Mouse (Mus musculus) heart, embryonic 13.5 days (tissue): ENCODE measurements around the gene Gm49380. TPM values are rescaled to one million over a fixed set of nuclear protein-coding genes. Genes with fewer than 3 reads are reported as not detected.

Experiments
- ATAC-seq: fragments of 200-750 bp; cut with Nextera tagmentation; 2 replicates; pipeline ENCODE4 v1.8.0; 2017; ENCODE audit warnings: moderate TSS enrichment; ENCODE audit not compliant: insufficient number of reproducible peaks, low FRiP score, low TSS enrichment; ENCODE audit errors: extremely low read depth
- H3K27ac ChIP-seq: fragments of 300-500 bp; sonication (generic); replicated peaks from 2 replicates; pipeline ENCODE4 v1.5.1; 2015; ENCODE audit warnings: moderate library complexity, mild to moderate bottlenecking, inconsistent platforms
- H3K27me3 ChIP-seq: fragments of 300-500 bp; sonication (generic); replicated peaks from 2 replicates; pipeline ENCODE4 v1.6.1; 2015; ENCODE audit warnings: mild to moderate bottlenecking, inconsistent platforms
- H3K36me3 ChIP-seq: fragments of 300-500 bp; sonication (generic); 2 replicates; pipeline ENCODE4 v1.6.1; 2015; ENCODE audit warnings: mild to moderate bottlenecking, inconsistent platforms
- H3K4me1 ChIP-seq: fragments of 300-500 bp; sonication (generic); 2 replicates; pipeline ENCODE4 v1.6.1; 2015; ENCODE audit warnings: inconsistent platforms
- H3K4me2 ChIP-seq: fragments of 300-500 bp; sonication (generic); 2 replicates; pipeline ENCODE4 v1.6.1; 2015; ENCODE audit warnings: inconsistent platforms, mild to moderate bottlenecking, moderate library complexity
- H3K4me3 ChIP-seq: fragments of 300-500 bp; sonication (generic); 2 replicates; pipeline ENCODE4 v1.5.1; 2015; ENCODE audit warnings: moderate library complexity, mild to moderate bottlenecking, inconsistent platforms
- H3K9ac ChIP-seq: fragments of 300-500 bp; sonication (generic); 2 replicates; pipeline ENCODE4 v1.6.1; 2015; ENCODE audit warnings: inconsistent platforms, mild to moderate bottlenecking, moderate library complexity
- H3K9me3 ChIP-seq: fragments of 300-500 bp; sonication (generic); 2 replicates; pipeline ENCODE4 v1.6.1; 2016; ENCODE audit warnings: inconsistent platforms
- WGBS: fragments of 180-500 bp; shearing (Covaris S2); methylation state at CpG from one replicate; pipeline ENCODE4 v1.1.7; 2015; ENCODE audit warnings: mixed read lengths; 5-methylcytosine and 5-hydroxymethylcytosine counted together
- polyA plus RNA-seq: library from polyadenylated mRNA; unstranded; fragments of >200 nt; fragmentation: Nextera tagmentation; extraction: Ambion mirVana; gene quantifications from 2 replicates; pipeline ENCODE4 v1.2.1, GENCODE M21; 2015

Gene Gm49380
- polyA plus RNA-seq, 1 experiment from 2014 or later = not detected

DNA sequence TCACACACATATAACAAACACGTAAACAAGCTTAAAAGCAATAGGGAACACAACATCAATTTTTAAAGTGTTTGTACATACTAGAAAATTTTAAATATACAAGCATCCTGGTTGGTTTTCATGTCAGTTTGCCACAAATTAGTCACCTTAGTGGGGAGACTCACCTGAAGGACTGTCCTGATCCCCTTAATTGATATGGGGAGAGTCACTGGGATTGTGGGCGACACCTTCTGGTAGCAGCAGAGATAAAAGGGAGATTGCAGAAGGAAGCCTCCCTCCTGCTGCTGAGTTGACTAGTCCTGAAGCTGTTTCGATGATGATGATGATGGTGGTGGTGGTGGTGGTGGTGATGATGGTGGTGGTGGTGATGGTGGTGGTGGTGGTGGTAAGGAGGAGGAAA lies 60.4 kb downstream of the Gm49380 start:
- no peak for ATAC-seq
- no peaks in the 10 kb centered on the region for H3K9me3 ChIP-seq
- H3K27me3 ChIP-seq = peaks cover 13% of the 10 kb centered on the region; the same call in 1 of the 2 replicates
- no peak overlapping the region for H3K4me2 ChIP-seq
- 56% methylated on average over 3 of the region's 3 CpGs for WGBS
- H3K4me1 ChIP-seq = peaks cover 8% of the 10 kb centered on the region; the same call in 1 of the 2 replicates
- no peak overlapping the region for H3K4me3 ChIP-seq
- H3K36me3 ChIP-seq = no peaks in the 10 kb centered on the region
- H3K9ac ChIP-seq = no peak overlapping the region
- H3K27ac ChIP-seq = no peak overlapping the region

GRCm38 (mm10) chr9:44049381-44050165 lies 63.7 kb downstream of the Gm49380 start:
- peaks cover 8% of the 10 kb centered on the region; the same call in 1 of the 2 replicates for H3K4me1 ChIP-seq
- no peak overlapping the region for H3K4me2 ChIP-seq
- H3K36me3 ChIP-seq = no peaks in the 10 kb centered on the region
- no peak overlapping the region for H3K4me3 ChIP-seq
- no peak for ATAC-seq
- 72% methylated on average over 8 of the region's 8 CpGs for WGBS
- no peak overlapping the region for H3K27ac ChIP-seq
- H3K27me3 ChIP-seq = peaks cover 42% of the 10 kb centered on the region
- H3K9me3 ChIP-seq = no peaks in the 10 kb centered on the region
- no peak overlapping the region for H3K9ac ChIP-seq

DNA sequence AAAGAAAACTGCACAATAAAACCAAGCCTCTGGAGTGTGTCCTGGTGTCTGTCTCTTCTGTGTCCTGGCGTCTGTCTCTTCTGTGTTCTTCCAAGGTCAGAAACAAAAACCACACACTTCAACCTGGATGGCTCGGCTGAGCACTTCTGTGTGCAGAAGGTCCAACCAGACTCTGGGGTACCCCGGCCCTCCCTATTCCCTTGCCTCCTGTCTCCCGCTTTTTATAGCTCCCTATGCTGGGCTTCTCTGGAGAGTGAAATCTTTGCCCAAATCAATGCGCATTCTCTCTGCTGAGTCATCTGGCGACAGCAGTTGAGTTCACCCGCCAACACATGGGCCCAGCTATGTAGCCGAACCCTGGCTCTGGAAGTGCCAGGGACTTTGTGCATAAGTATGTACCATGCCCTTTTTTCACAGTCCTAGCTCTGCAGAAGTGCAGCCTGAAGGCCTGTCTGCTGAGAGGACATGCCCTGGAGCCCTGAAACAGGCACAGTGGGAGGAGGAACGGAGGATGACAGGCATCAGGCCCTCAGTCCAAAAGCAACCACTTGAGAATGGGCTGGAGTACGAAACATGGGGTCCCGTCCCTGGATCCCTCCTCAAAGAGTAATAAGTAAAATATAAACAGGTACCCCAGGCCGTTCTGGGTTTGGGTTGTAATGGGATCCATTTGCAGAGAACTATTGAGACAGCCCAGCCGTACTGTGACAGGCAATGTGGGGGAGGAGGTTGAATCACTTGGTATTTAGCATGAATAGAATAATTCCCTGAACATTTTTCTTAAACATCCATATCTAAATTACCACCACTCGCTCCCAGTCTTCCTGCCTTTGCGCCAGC lies 64.5 kb downstream of the Gm49380 start:
- Histone ChIP-seq H3K9ac (no peak overlapping the region), H3K27ac (no peak overlapping the region), H3K4me1 (peaks cover 11% of the 10 kb centered on the region; the same call in 1 of the 2 replicates), H3K36me3 (no peaks in the 10 kb centered on the region), H3K4me2 (no peak overlapping the region), H3K9me3 (no peaks in the 10 kb centered on the region), H3K27me3 (peaks cover 51% of the 10 kb centered on the region), H3K4me3 (no peak overlapping the region)
- ATAC-seq = no peak
- WGBS = 58% methylated on average over 15 of the region's 15 CpGs

GRCm38 (mm10) chr9:44047571-44048490 lies 65.5 kb downstream of the Gm49380 start:
- H3K27me3 ChIP-seq = peaks cover 60% of the 10 kb centered on the region
- H3K9ac ChIP-seq = no peak overlapping the region
- H3K4me2 ChIP-seq = no peak overlapping the region
- H3K36me3 ChIP-seq = no peaks in the 10 kb centered on the region
- ATAC-seq = no peak
- H3K4me3 ChIP-seq = no peak overlapping the region
- H3K4me1 ChIP-seq = peaks cover 21% of the 10 kb centered on the region
- 65% methylated on average over 14 of the region's 14 CpGs for WGBS
- H3K27ac ChIP-seq = no peak overlapping the region
- no peaks in the 10 kb centered on the region for H3K9me3 ChIP-seq

DNA sequence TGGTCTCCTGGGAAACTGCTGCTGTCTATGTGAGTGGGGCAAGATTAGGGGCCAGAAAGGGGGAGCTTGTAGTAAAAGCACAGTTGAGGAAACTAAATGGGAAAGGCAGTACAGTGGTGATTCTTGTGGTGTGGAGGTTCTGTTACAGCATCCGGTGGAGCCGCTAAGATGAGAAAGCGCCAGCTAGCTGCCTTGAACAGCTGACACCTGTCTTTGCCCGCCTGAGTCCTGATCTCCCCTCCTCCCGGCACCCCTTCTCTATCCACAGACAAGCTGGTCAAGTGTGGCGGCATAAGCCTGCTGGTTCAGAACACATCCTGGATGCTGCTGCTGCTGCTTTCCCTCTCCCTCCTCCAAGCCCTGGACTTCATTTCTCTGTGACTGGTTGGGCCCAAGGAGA lies 66.2 kb downstream of the Gm49380 start:
- Histone ChIP-seq H3K36me3 (no peaks in the 10 kb centered on the region), H3K4me2 (no peak overlapping the region), H3K9ac (no peak overlapping the region), H3K9me3 (no peaks in the 10 kb centered on the region), H3K4me3 (no peak overlapping the region), H3K4me1 (peaks cover 23% of the 10 kb centered on the region), H3K27me3 (peaks cover 67% of the 10 kb centered on the region), H3K27ac (no peak overlapping the region)
- ATAC-seq = no peak
- WGBS = 47% methylated on average over 6 of the region's 6 CpGs

GRCm38 (mm10) chr9:44046426-44046825 lies 66.9 kb downstream of the Gm49380 start:
- no peak overlapping the region for H3K4me2 ChIP-seq
- no peaks in the 10 kb centered on the region for H3K9me3 ChIP-seq
- ATAC-seq = no peak
- H3K27ac ChIP-seq = no peak overlapping the region
- no peak overlapping the region for H3K4me3 ChIP-seq
- WGBS = 71% methylated on average over 12 of the region's 12 CpGs
- H3K9ac ChIP-seq = no peak overlapping the region
- peaks cover 72% of the 10 kb centered on the region for H3K27me3 ChIP-seq
- peaks cover 23% of the 10 kb centered on the region for H3K4me1 ChIP-seq
- no peaks in the 10 kb centered on the region for H3K36me3 ChIP-seq

- H3K9ac ChIP-seq = no peak overlapping the region
- no peak overlapping the region for H3K4me2 ChIP-seq
- no peaks in the 10 kb centered on the region for H3K9me3 ChIP-seq
- H3K36me3 ChIP-seq = no peaks in the 10 kb centered on the region
- H3K27ac ChIP-seq = no peak overlapping the region
- ATAC-seq = no peak
- peaks cover 23% of the 10 kb centered on the region for H3K4me1 ChIP-seq
- no peak overlapping the region for H3K4me3 ChIP-seq
- H3K27me3 ChIP-seq = peaks cover 78% of the 10 kb centered on the region
- 80% methylated on average over 5 of the region's 5 CpGs for WGBS
Measured at GRCm38 (mm10) chr9:44045884-44046272, 67.4 kb downstream of the Gm49380 start.

DNA sequence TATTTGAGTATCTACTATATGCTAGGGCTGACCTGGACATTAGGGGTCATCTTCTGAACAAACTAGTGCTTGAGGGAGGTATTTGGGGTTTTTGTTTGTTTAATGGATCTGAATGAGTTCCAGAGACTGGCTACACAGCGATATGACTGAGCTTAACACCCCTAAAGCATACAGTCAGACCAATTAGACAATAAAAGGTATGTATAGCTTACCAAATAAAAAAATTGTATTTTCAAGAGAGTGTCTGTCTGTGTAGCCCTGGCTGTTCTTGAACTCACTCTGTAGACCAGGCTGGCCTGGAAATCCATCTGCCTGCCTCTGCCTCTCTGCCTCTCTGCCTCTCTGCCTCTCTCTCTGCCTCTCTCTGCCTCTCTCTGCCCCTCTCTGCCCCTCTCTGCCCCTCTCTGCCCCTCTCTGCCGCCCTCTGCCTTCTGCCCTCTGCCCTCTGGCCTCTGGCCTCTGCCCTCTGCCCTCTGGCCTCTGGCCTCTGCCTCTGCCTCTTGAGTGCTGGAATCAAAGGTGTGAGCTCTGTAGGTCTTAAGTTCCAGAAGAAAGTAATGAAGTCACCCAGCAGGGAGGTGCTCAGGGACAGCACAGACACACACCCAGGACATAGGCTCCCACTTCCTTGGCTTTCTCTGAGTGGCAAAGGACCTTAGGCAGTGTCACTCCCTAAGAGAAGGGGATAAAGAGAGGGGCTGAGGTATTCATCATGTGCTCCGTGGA lies 68.0 kb downstream of the Gm49380 start:
- H3K9me3 ChIP-seq = no peaks in the 10 kb centered on the region
- H3K27me3 ChIP-seq = peaks cover 79% of the 10 kb centered on the region
- H3K4me2 ChIP-seq = no peak overlapping the region
- peaks cover 23% of the 10 kb centered on the region for H3K4me1 ChIP-seq
- WGBS = 78% methylated on average over 3 of the region's 3 CpGs
- H3K36me3 ChIP-seq = no peaks in the 10 kb centered on the region
- H3K4me3 ChIP-seq = no peak overlapping the region
- no peak overlapping the region for H3K27ac ChIP-seq
- no peak for ATAC-seq
- H3K9ac ChIP-seq = no peak overlapping the region

DNA sequence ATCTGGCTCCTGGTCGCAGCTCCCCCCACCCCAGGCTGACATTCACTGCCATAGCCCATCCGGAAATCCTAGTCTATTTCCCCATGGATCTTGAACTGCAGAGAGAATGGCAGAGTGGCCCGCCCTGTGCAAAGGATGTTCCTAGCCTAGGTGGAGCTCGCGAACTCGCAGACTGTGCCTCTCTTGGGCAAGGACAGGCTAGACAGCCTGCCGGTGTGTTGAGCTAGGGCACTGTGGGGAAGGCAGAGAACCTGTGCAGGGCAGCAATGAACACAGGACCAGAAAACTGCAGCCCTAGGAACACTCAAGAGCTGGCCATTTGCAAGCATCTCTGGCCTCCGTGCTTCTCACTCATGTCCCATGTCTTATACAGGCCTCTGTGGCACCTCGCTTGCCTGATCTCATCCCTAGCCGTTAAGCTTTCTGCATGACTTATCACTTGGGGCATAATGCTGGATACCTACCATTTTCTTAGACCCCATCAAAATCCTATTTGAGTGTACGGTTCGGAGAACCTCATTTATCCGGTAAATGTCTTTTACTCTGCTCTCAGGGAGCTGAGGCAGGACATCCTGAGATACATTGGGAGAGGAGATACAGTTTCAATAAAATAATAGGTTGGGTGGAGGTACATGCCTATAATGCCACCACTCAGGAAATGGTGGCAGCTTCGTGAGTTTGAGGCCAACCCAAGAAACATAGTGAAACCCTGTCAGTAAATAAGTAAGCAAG lies 68.7 kb downstream of the Gm49380 start:
- peaks cover 74% of the 10 kb centered on the region for H3K27me3 ChIP-seq
- ATAC-seq = no peak
- 37% methylated on average over 14 of the region's 14 CpGs for WGBS

More for the DNA sequence above, 68.7 kb downstream of the Gm49380 start:
- Histone ChIP-seq H3K36me3 (no peaks in the 10 kb centered on the region), H3K9ac (no peak overlapping the region), H3K4me3 (no peak overlapping the region), H3K27ac (no peak overlapping the region), H3K4me1 (peaks cover 23% of the 10 kb centered on the region), H3K4me2 (peak overlapping the region; percentile 72), H3K9me3 (no peaks in the 10 kb centered on the region)
